Mouse (Mus musculus) kidney, adult 10 weeks (tissue): Measurements from ENCODE around the gene Krt33b. TPM values are rescaled to one million over a fixed set of nuclear protein-coding genes. Genes with fewer than 3 reads are reported as not detected.

Experiments
- polyA plus RNA-seq: library from polyadenylated mRNA; stranded (reverse); fragments of 350-450 nt; fragmentation: Illumina TruSeq; extraction: RNeasy Lipid Tissue Mini Kit (QIAGEN cat#74804); gene quantifications from one replicate; pipeline ENCODE4 v1.2.3, GENCODE M21; 2014; ENCODE audit warnings: low read depth, low replicate concordance

Gene Krt33b
- polyA plus RNA-seq, result not detected

DNA sequence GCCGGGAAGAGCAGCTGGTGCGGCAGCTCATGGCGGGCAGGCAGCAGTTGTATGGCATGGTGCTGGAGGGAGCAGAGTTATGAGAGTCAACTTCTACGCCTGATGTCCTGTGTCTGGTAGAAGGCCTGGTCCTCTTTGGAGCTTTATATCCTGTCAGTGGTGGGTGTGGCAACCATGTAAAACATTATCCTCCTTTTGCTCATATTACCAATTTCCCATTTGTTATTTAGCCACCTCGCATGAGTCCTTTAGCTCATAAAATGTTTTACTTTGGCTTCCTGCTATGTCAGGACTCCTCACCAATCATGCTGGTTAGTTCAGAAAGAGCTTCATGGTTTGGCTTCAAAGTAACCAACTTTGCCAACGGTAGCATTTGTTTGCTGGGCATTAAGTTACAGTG lies at the start of gene Krt33b:
Krt33b (minus strand) TSS at position 101 of the 400 bp plus-strand sequence.

DNA sequence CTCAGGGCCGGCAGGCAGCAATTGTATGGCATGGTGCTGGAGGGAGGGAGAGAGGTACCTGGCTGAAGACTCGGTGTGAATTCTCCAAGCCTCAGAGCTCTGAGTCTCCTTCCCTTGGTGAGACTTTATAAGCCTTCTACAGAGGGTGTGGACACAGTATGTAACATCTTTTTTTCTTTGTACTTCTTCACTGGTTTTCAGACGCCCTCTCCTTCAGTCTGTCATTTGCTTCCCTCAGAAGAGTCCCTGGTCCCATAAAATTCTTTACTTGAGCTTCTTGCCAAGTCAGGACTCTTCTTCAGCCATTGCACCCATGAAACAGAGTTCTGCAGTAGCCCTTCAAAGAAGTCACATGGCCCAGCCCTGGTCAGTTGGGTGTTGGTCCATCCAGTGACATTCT lies 20.8 kb upstream of the Krt33b start, which contains the start of gene Krt31:
Krt31 (minus strand) TSS at position 101 of the 400 bp plus-strand sequence.

DNA sequence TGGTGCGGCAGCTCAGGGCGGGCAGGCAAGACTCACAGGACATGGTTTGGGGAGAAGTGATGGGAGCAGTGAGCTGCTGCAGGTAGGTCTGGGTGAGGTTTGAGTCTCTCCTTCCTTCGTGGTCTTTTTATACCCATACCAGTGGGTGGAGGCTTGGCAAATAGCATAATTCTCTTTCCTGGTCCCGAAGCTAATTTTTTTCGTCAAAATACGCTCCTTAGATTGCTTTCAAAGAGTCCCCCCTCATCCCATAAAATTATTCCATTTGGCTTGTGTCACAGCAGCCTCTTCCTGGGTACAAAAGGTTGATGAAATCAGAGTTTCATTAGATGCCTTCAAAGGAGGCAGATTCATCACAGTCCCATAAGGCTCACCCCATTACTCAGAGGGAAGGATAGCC lies 11.8 kb upstream of the Krt33b start, which contains the start of gene Krt34:
Krt34 (minus strand) TSS at position 101 of the 400 bp plus-strand sequence.

DNA sequence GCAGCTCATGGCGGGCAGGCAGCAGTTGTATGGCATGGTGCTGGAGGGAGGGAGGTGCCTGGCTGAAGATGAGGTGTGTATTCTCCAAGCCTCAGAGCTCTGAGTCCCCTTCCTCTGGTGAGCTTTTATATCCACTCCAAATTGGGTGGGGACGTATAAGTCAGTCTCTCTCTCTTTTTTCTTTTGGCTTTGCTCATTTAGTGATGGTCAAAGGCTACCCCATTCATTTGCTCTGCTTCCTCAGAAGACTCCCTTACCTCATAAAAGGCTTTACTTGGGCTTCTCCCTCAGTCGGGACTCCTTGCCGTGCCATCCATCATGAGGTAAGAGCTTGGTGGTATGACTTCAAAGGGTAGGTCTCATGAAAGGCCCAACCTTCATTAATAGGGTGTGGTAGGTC lies 13.6 kb downstream of the Krt33b start, which contains the start of gene Krt33a:
Krt33a (minus strand) TSS at position 101 of the 400 bp plus-strand sequence.

DNA sequence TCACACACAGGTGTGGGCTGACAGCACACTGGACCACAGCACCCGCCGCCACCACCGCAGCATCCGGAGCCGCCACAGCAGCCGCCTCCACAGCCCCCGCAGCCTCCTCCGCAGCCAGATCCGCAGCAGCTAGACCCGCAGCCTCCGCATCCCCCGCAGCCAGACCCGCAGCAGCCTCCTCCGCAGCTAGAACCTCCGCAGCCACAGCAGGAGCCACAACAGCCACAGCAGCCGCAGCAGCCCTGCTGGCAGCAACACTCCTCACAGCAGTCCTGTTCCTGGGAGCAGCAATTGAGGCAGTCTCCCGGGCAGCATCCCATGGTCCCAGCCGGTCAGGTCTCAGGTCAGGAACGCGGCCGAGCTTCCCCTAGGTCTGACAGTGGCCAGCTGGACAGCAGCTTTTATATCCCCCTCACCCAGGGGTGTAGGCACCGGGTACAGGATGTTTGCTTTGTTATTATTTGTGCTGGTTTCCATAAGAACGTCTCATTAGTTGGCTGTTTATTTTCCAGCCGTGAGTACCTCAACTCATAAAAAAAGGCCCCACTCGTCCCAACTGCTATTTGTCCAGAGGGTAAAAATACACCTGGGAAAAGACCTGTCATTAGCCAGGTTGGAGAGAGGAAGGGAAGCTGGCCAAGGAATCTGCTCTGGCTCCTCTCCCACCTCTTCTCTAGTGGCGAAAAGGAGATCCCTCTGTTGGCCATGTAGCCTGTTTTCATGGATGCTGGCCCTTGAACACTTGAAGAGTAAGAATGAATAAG lies 35.9 kb downstream of the Krt33b start, which contains the start of gene Krtap17-1:
Krtap17-1 (minus strand) TSS at position 375 of the 764 bp plus-strand sequence.

DNA sequence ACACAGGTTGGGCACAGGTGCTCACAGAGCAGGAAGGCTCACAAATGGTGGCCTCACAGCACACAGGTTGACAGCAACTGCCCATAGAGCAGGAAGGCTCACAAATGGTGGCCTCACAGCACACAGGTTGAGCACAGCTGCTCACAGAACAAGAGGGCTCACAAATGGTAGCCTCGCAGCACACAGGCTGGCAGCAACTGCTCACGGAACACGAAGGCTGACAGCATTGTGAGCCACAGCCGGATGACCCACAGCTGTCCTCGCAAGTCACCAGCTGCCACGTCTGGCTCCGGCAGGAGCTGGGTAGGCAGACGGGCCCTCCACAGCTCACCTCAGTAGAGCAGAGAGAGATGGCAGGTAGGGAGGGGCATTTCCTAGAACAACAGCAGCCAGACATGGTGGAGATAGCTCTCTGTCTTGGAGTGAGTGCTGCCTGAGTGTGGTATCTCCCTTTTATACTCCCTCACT lies 43.5 kb downstream of the Krt33b start, which contains the start of gene Krtap16-1:
Krtap16-1 (minus strand) TSS at position 418 of the 468 bp plus-strand sequence.

DNA sequence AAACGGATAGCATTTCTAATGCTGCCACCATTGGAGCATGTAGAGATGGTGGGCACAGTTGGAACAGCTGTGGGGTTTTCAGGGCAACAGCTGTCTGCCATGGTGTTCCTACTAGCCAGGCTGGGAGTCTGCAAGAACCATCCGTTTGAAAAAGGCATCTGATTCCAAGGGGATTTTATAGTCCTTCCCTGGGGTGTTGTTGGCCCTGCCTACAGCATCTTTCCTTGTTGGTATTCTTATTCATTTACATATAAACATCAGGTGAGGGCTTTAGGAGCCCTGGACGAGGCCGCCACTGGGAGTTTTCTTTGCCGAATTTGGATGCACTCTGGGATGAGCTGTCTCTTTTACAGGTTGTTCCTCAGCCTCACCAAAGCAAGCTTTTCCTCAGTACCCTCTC lies 50.7 kb downstream of the Krt33b start, which contains the start of gene Krtap29-1:
Krtap29-1 (minus strand) TSS at position 101 of the 400 bp plus-strand sequence.

Other genes with a start within 250 kb of the Krt33b start
- not detected for gene Krtap4-8, start 249.2 kb downstream of the Krt33b start, polyA plus RNA-seq
- gene Krtap4-9, start 244.7 kb downstream of the Krt33b start, polyA plus RNA-seq, result not detected
- not detected for gene Gm11596, start 236.4 kb downstream of the Krt33b start, polyA plus RNA-seq
- gene Gm11569, start 230.9 kb downstream of the Krt33b start, polyA plus RNA-seq, result not detected
- gene Gm11554, start 225.4 kb downstream of the Krt33b start, polyA plus RNA-seq, result not detected
- gene Krtap4-13, start 220.0 kb downstream of the Krt33b start, polyA plus RNA-seq, result not detected
- gene Gm11564, start 214.2 kb downstream of the Krt33b start, polyA plus RNA-seq, result not detected
- gene 2300003K06Rik, start 191.8 kb downstream of the Krt33b start, polyA plus RNA-seq, result not detected
- gene Krtap4-16, start 178.3 kb downstream of the Krt33b start, polyA plus RNA-seq, result not detected
- not detected for gene Gm11568, start 172.0 kb downstream of the Krt33b start, polyA plus RNA-seq
- not detected for gene Gm11559, start 165.4 kb downstream of the Krt33b start, polyA plus RNA-seq
- gene Krtap9-1, start 156.5 kb downstream of the Krt33b start, polyA plus RNA-seq, result not detected
- not detected for gene Gm11567, start 150.7 kb downstream of the Krt33b start, polyA plus RNA-seq
- not detected for gene Krtap31-1, start 121.9 kb downstream of the Krt33b start, polyA plus RNA-seq
- gene Gm11565, start 115.1 kb downstream of the Krt33b start, polyA plus RNA-seq, result not detected
- not detected for gene Krtap31-2, start 93.6 kb downstream of the Krt33b start, polyA plus RNA-seq
- not detected for gene Krtap9-5, start 81.4 kb downstream of the Krt33b start, polyA plus RNA-seq
- gene Krtap29-1, start 50.8 kb downstream of the Krt33b start, polyA plus RNA-seq, result not detected
- gene Krtap16-1, start 43.3 kb downstream of the Krt33b start, polyA plus RNA-seq, result not detected
- gene Krtap17-1, start 35.9 kb downstream of the Krt33b start, polyA plus RNA-seq, result not detected
- gene Krt33a, start 13.7 kb downstream of the Krt33b start, polyA plus RNA-seq, result not detected
- not detected for gene Krt34, start 11.7 kb upstream of the Krt33b start, polyA plus RNA-seq
- gene Krt31, start 20.7 kb upstream of the Krt33b start, polyA plus RNA-seq, result not detected
- gene Krt32, start 58.4 kb upstream of the Krt33b start, polyA plus RNA-seq, result not detected
- not detected for gene Krt35, start 66.4 kb upstream of the Krt33b start, polyA plus RNA-seq
- gene Krt36, start 75.8 kb upstream of the Krt33b start, polyA plus RNA-seq, result not detected
- gene Krt13, start 91.7 kb upstream of the Krt33b start, polyA plus RNA-seq, result not detected
- not detected for gene Krt15, start 106.1 kb upstream of the Krt33b start, polyA plus RNA-seq
- gene Krt19, start 118.8 kb upstream of the Krt33b start, polyA plus RNA-seq, result not detected
- gene Krt9, start 163.4 kb upstream of the Krt33b start, polyA plus RNA-seq, result not detected
- not detected for gene Krt14, start 177.7 kb upstream of the Krt33b start, polyA plus RNA-seq
- gene Krt16, start 219.0 kb upstream of the Krt33b start, polyA plus RNA-seq, result not detected
- not detected for gene Krt17, start 231.2 kb upstream of the Krt33b start, polyA plus RNA-seq
- gene Krt42, start 240.0 kb upstream of the Krt33b start, polyA plus RNA-seq, result not detected